In the genomic region with DNA sequence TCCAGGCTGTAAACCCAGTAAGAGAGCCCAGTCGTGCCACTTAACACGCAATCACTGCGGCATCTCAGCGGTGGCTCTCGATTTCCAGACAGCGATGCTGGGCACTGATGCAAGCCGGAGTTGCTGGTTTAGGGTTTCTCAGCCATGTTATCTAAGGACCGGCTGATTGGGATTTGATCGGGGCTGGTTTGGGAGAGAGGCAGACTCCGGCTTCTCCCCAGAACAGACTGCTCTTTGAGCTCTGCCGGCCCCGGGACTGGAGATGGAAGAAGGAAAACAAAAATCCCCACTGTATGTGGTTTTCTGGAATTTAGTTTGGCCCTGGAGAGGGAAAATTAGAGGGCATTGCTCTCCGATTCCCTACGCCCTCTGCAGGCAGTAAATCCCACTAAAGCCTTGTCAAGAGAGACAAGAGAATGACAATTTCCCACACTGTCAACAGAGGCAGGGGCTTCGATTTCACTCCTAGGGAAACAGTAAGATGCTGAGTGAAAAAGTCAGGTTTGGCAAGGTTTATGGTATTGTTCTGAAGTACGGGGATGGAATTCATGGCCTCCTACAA, we compare ENCODE assay signal across 8 mouse cellular contexts. TPM values are rescaled to one million over a fixed set of nuclear protein-coding genes. Genes with fewer than 3 reads are reported as not detected.
DNase-seq lines count a peak whose midpoint lies in the region; ATAC-seq and TF ChIP-seq lines count a peak whose summit lies in the region.
"Had no signal": no experiment of that assay in that cellular context is flagged by ENCODE, and none has a peak within 500 bp of the region (broad histone marks: within the 10 kb centered on the region; RNA-seq: fewer than 3 reads in every experiment).

No protein-coding gene starts in this region.

- H3K4me2 ChIP-seq in neural tube, embryonic 11.5 days (ENCODE audit: low read depth) = peak overlapping the region; percentile 24; the same call in 1 of the 2 replicates
- H3K4me2 ChIP-seq in hindbrain, embryonic 15.5 days = peak overlapping the region; percentile 37
- peak overlapping the region; percentile 28 for H3K4me2 ChIP-seq in midbrain, postnatal 0 days (ENCODE audit: low read depth, low read length, poor library complexity, severe bottlenecking)

- no peaks in the 10 kb centered on the region for H3K27me3 ChIP-seq in neural tube, embryonic 11.5 days (ENCODE audit: control insufficient read depth, insufficient read depth, low read length)
- H3K27me3 ChIP-seq in forebrain, embryonic 10.5 days (ENCODE audit: poor library complexity, severe bottlenecking) = peaks cover 10% of the 10 kb centered on the region
- H3K27me3 ChIP-seq in hindbrain, embryonic 15.5 days = no peaks in the 10 kb centered on the region
- no peaks in the 10 kb centered on the region for H3K27me3 ChIP-seq in midbrain, postnatal 0 days (ENCODE audit: insufficient read depth, low read length)

- H3K9me3 ChIP-seq in neural tube, embryonic 11.5 days (ENCODE audit: control insufficient read depth, low read length) = no peaks in the 10 kb centered on the region
- no peaks in the 10 kb centered on the region for H3K9me3 ChIP-seq in forebrain, embryonic 10.5 days
- H3K9me3 ChIP-seq in hindbrain, embryonic 15.5 days = no peaks in the 10 kb centered on the region
- no peaks in the 10 kb centered on the region for H3K9me3 ChIP-seq in midbrain, postnatal 0 days (ENCODE audit: low read length)

- H3K36me3 ChIP-seq in neural tube, embryonic 11.5 days (ENCODE audit: control insufficient read depth, insufficient read depth, low read length) = no peaks in the 10 kb centered on the region
- H3K36me3 ChIP-seq in forebrain, embryonic 10.5 days (replicated peaks) = no peaks in the 10 kb centered on the region
- no peaks in the 10 kb centered on the region for H3K36me3 ChIP-seq in hindbrain, embryonic 15.5 days
- no peaks in the 10 kb centered on the region for H3K36me3 ChIP-seq in midbrain, postnatal 0 days (ENCODE audit: insufficient read depth, low read length)

- no peak overlapping the region for H3K4me3 ChIP-seq in neural tube, embryonic 11.5 days (ENCODE audit: low read depth, low read length)
- peak overlapping the region; percentile 29 for H3K4me3 ChIP-seq in forebrain, embryonic 10.5 days
- H3K4me3 ChIP-seq in hindbrain, embryonic 15.5 days = no peak overlapping the region
- no peak overlapping the region for H3K4me3 ChIP-seq in midbrain, postnatal 0 days (ENCODE audit: low read depth, low read length)

- no peaks in the 10 kb centered on the region for H3K4me1 ChIP-seq in neural tube, embryonic 11.5 days (ENCODE audit: control insufficient read depth, insufficient read depth, low read length)
- H3K4me1 ChIP-seq in forebrain, embryonic 10.5 days = 0 out of 2 replicates have a peak, but pooled peaks cover 6% of the 10 kb centered on the region
- H3K4me1 ChIP-seq in hindbrain, embryonic 15.5 days (replicated peaks) = no peaks in the 10 kb centered on the region
- H3K4me1 ChIP-seq in midbrain, postnatal 0 days (ENCODE audit: insufficient read depth, low read length) = no peaks in the 10 kb centered on the region

- H3K9ac ChIP-seq in neural tube, embryonic 11.5 days (ENCODE audit: low read length) = 0 out of 2 replicates have a peak overlapping the region, but pooled peaks have one; percentile 29
- no peak overlapping the region for H3K9ac ChIP-seq in hindbrain, embryonic 15.5 days
- peak overlapping the region; percentile 29; the same call in 1 of the 2 replicates for H3K9ac ChIP-seq in midbrain, postnatal 0 days (replicated peaks; ENCODE audit: low read length, poor library complexity, severe bottlenecking)

- peak; percentile 13 for DNase-seq in neural tube, embryonic 11.5 days (ENCODE audit: low spot score)
- DNase-seq in neural tube, embryonic 10.5 days (ENCODE audit: extremely low spot score, low spot score) = no peak
- DNase-seq in forebrain, embryonic 10.5 days (ENCODE audit: extremely low spot score, low spot score) = peak; percentile 18
- DNase-seq in midbrain, postnatal 0 days (ENCODE audit: low spot score) = peak; percentile 22
- no peak for DNase-seq in spleen, postnatal 10 days (ENCODE audit: low spot score in 2 of 2)
- no peak for DNase-seq in thymus, postnatal 25 days

- H3K27ac ChIP-seq in neural tube, embryonic 11.5 days (ENCODE audit: low read depth, low read length) = no peak overlapping the region
- no peak overlapping the region for H3K27ac ChIP-seq in forebrain, embryonic 10.5 days
- no peak overlapping the region for H3K27ac ChIP-seq in hindbrain, embryonic 15.5 days (replicated peaks)
- no peak overlapping the region for H3K27ac ChIP-seq in midbrain, postnatal 0 days (ENCODE audit: low read depth, low read length)

- no peak for ATAC-seq in neural tube, embryonic 11.5 days (ENCODE audit: insufficient read depth, low FRiP score, low TSS enrichment)
- ATAC-seq in hindbrain, embryonic 15.5 days (ENCODE audit: low FRiP score, low read depth) = no peak
- no peak for ATAC-seq in midbrain, postnatal 0 days (ENCODE audit: low FRiP score)

- 28% methylated on average over 16 of the region's 16 CpGs for WGBS in neural tube, embryonic 11.5 days
- 26% methylated on average over 16 of the region's 16 CpGs for WGBS in forebrain, embryonic 10.5 days
- 29% methylated on average over 16 of the region's 16 CpGs for WGBS in hindbrain, embryonic 15.5 days
- WGBS in midbrain, postnatal 0 days = 24% methylated on average over 16 of the region's 16 CpGs

- TF ChIP-seq CTCF in midbrain, postnatal 0 days (IDR thresholded peaks at IDR 0.05) = peak; percentile 71

RNA-seq across cellular contexts. Expression of a gene that starts 8.5 kb away (rescaled TPM):
- 0.07 and 0.15 TPM in 2 replicates for polyA plus RNA-seq in neural tube, embryonic 11.5 days (2014; fragmentation: Nextera tagmentation; extraction: Ambion mirVana)
- 0.25 and 0.36 TPM in 2 replicates for polyA plus RNA-seq in forebrain, embryonic 10.5 days (2016; fragmentation: Nextera tagmentation; extraction: Ambion mirVana)
- 0.22 and 0.25 TPM in 2 replicates for polyA plus RNA-seq in hindbrain, embryonic 15.5 days (2015; fragmentation: Nextera tagmentation; extraction: Ambion mirVana)
- 0.61 and 0.82 TPM in 2 replicates for total RNA-seq in midbrain, postnatal 0 days (2014; rRNA removed)
- polyA plus RNA-seq in midbrain, postnatal 0 days (2015; fragmentation: Nextera tagmentation; extraction: Ambion mirVana) = 0.06 and 0.16 TPM in 2 replicates

RNA-seq across cellular contexts. Expression of a gene that starts 8.7 kb away (rescaled TPM):
- not detected in 2 replicates for polyA plus RNA-seq in neural tube, embryonic 11.5 days (2014; fragmentation: Nextera tagmentation; extraction: Ambion mirVana)
- not detected in 2 replicates for polyA plus RNA-seq in forebrain, embryonic 10.5 days (2016; fragmentation: Nextera tagmentation; extraction: Ambion mirVana)
- polyA plus RNA-seq in hindbrain, embryonic 15.5 days (2015; fragmentation: Nextera tagmentation; extraction: Ambion mirVana) = 0.18 and 0.25 TPM in 2 replicates
- total RNA-seq in midbrain, postnatal 0 days (2014; rRNA removed) = not detected in 2 replicates
- polyA plus RNA-seq in midbrain, postnatal 0 days (2015; fragmentation: Nextera tagmentation; extraction: Ambion mirVana) = 0.20 TPM in 1 of 2 replicates, not detected in the other
- total RNA-seq: layer of hippocampus, postnatal 14 days had no signal

Comparison
In these comparisons a context has a peak if more than half of its experiments do, and no peak if none do; other contexts are left out.
1. DNase-seq: peak in neural tube, embryonic 11.5 days (single experiment), forebrain, embryonic 10.5 days (single experiment) and midbrain, postnatal 0 days (single experiment); none in neural tube, embryonic 10.5 days (single experiment), spleen, postnatal 10 days (0 of 2) and thymus, postnatal 25 days (single experiment).
2. Peak in every context shown above with its lines, with median percentiles within 50 percentile points of each other: H3K4me2 ChIP-seq.